Mouse (Mus musculus) lung, postnatal 0 days (tissue): ENCODE measurements at regions not wholly inside any gene's neighbourhood (a gene's known extent, or its start where the extent isn't known, plus 50 kb on each side); places are given as distances from the start of the nearest gene placed in this dataset.

Experiments
- CTCF ChIP-seq: IDR thresholded peaks from 2 replicates; pipeline ENCODE4 v1.5.1; 2016; ENCODE audit warnings: antibody characterized with exemption, mild to moderate bottlenecking
- EP300 ChIP-seq: IDR thresholded peaks from 2 replicates; pipeline ENCODE4 v1.6.1; 2016; ENCODE audit warnings: antibody characterized with exemption, mild to moderate bottlenecking, control low read depth

DNA sequence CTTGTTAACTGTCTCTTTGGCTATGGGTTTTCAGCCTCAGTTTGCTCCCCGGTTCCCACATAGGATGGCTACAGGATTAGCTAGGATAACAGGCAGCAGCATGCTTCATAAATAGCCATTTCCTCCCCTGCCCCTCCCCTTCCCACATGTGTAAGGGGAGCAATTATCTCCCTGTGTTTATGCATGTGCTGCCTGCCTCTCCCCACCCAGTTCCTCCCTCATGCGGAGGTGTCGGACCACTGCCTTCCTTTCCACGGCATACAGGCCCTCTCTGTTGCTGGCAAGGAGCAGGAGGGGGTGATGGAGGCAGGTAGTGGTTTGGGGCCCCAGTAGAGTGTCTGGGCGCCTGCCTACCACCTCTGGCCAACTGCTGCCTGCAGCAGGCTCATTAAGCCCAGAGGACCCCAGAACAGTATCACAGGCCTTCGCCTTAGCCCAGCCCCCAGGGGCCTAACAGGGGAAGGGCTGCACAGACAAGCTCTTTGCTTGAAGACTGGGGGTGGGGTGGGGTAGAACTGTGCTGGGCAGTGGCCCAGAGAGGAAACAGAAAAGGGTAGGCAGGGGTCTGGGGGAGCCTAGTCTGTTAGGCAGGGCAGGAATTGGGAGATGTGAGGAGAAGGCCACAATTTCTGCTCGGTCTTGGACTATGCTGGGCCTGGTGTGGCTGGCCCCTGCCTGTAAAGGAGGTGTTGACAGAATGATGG lies 79.1 kb upstream of the Pja1 start:
- TF ChIP-seq CTCF (no peak), EP300 (no peak)
